Mouse (Mus musculus) liver, postnatal 0 days (tissue): ENCODE measurements around the gene Fcf1.

Experiments used
- CTCF ChIP-seq: sonication (generic); IDR thresholded peaks from 2 replicates; pipeline ENCODE4 v1.5.1; 2016; ENCODE audit warnings: antibody characterized with exemption, low read depth
- EP300 ChIP-seq: IDR thresholded peaks from 2 replicates; pipeline ENCODE4 v1.6.1; 2016; ENCODE audit warnings: antibody characterized with exemption, low read depth, mild to moderate bottlenecking

DNA sequence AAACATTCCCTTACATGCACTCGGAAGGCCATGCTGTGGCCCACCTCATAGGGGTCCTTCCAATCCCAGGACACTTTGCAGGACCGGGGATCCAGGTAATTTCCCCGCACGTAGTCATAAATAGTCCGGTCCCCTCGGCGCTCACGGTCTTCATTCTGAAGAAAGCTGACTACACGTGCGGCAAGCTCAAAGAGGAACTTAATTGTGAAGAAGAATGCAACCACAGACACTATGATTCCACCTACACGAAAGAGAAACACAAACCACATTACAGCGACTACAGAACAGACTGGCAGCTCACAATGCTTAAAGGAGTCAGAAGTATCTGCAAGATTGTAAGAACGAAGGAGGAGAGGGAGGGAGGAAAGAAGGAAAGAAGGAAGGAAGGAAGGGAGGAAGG is 29.0 kb upstream of the Fcf1 start:
- TF ChIP-seq CTCF (no peak), EP300 (no peak)
